Mouse (Mus musculus) CH12.LX (cell line): ENCODE measurements around the gene Dixdc1. TPM values are rescaled to one million over a fixed set of nuclear protein-coding genes. Genes with fewer than 3 reads are reported as not detected.

Source experiments
- DNase-seq: peaks from one replicate; pipeline ENCODE4 v3.0.0-alpha.2; 2013; ENCODE audit errors: extremely low read depth
- H3K27ac ChIP-seq: 2 replicates; pipeline ENCODE4 v1.5.1; 2012; ENCODE audit warnings: low read depth, mild to moderate bottlenecking, control low read depth, moderate library complexity; ENCODE audit not compliant: insufficient read depth
- H3K27me3 ChIP-seq: replicated peaks from 2 replicates; pipeline ENCODE3; 2012; ENCODE audit warnings: inconsistent platforms
- H3K36me3 ChIP-seq, 2 experiments: replicated peaks in 1 of 2; 2 replicates each; pipeline versions ENCODE3 to v1.6.1; 2012; ENCODE audit warnings: inconsistent platforms in 1 of 2, low read length in 1 of 2, mild to moderate bottlenecking in 1 of 2, mixed read lengths in 1 of 2, moderate library complexity in 1 of 2; ENCODE audit not compliant: control insufficient read depth in 1 of 2, insufficient read depth in 1 of 2
- H3K4me1 ChIP-seq, 2 experiments: 2 replicates each; pipeline ENCODE4 v1.6.1; 2012; ENCODE audit warnings: inconsistent platforms in 1 of 2, moderate library complexity in 1 of 2; ENCODE audit not compliant: insufficient read depth in 2 of 2, control insufficient read depth in 1 of 2
- H3K4me2 ChIP-seq: 2 replicates; pipeline ENCODE4 v1.6.1; 2012; ENCODE audit warnings: low read depth, mild to moderate bottlenecking, control low read depth; ENCODE audit not compliant: poor library complexity, insufficient read depth, severe bottlenecking
- H3K4me3 ChIP-seq, 3 experiments: fragments of 150-350 bp in 1 of 3; sonication (generic) in 1 of 3; replicated peaks in 1 of 3; 2 replicates each; pipeline versions ENCODE3 to v1.5.1; 2011 to 2012; ENCODE audit warnings: low read depth in 2 of 3, low read length in 2 of 3, mild to moderate bottlenecking in 2 of 3, moderate library complexity in 2 of 3, control low read depth in 1 of 3, improper control_type of control experiment in 1 of 3, inconsistent platforms in 1 of 3, mixed read lengths in 1 of 3; ENCODE audit not compliant: poor library complexity in 1 of 3
- H3K79me2 ChIP-seq: replicated peaks from 2 replicates; pipeline ENCODE4 v1.6.1; 2012; ENCODE audit warnings: mild to moderate bottlenecking, moderate library complexity; ENCODE audit not compliant: control insufficient read depth, poor library complexity, insufficient read depth, severe bottlenecking; ENCODE audit errors: extremely low read depth
- H3K9ac ChIP-seq: 2 replicates; pipeline ENCODE4 v1.6.1; 2012; ENCODE audit warnings: low read depth, mild to moderate bottlenecking, control low read depth, moderate library complexity; ENCODE audit not compliant: insufficient read depth
- H3K9me3 ChIP-seq: replicated peaks from 2 replicates; pipeline ENCODE3; 2012; ENCODE audit warnings: low read length, inconsistent platforms, mixed read lengths
- BHLHE40 ChIP-seq: IDR thresholded peaks from 2 replicates; pipeline ENCODE4 v1.6.1; 2011; ENCODE audit warnings: mild to moderate bottlenecking, low read depth, low read length, improper control_type of control experiment
- CHD2 ChIP-seq: IDR thresholded peaks from 2 replicates; pipeline ENCODE4 v1.6.1; 2011; ENCODE audit warnings: low read length, improper control_type of control experiment
- CTCF ChIP-seq, 2 experiments: IDR thresholded peaks in 1 of 2; conservative IDR thresholded peaks in 1 of 2; 2 replicates each; pipeline ENCODE4 v1.5.1; 2011 to 2012; ENCODE audit warnings: low read depth in 2 of 2, low read length in 2 of 2, improper control_type of control experiment in 1 of 2, inconsistent platforms in 1 of 2, mild to moderate bottlenecking in 1 of 2, moderate library complexity in 1 of 2
- E2F4 ChIP-seq: IDR thresholded peaks from 2 replicates; pipeline ENCODE4 v1.6.1; 2011; ENCODE audit warnings: low read depth, low read length, improper control_type of control experiment; ENCODE audit not compliant: insufficient replicate concordance
- ETS1 ChIP-seq: conservative IDR thresholded peaks from 2 replicates; pipeline ENCODE4 v1.6.1; 2012; ENCODE audit warnings: low read depth, mild to moderate bottlenecking, inconsistent platforms, low read length, improper control_type of control experiment, moderate library complexity
- KAT2A ChIP-seq: IDR thresholded peaks from 2 replicates; pipeline ENCODE4 v1.6.1; 2012; ENCODE audit warnings: low read length, improper control_type of control experiment, inconsistent platforms; ENCODE audit not compliant: insufficient replicate concordance
- MAFK ChIP-seq: IDR thresholded peaks from 2 replicates; pipeline ENCODE4 v1.6.1; 2011; ENCODE audit warnings: low read length, improper control_type of control experiment; ENCODE audit not compliant: insufficient replicate concordance
- MAZ ChIP-seq: IDR thresholded peaks from 2 replicates; pipeline ENCODE4 v1.6.1; 2012; ENCODE audit warnings: low read depth, mild to moderate bottlenecking, inconsistent platforms, low read length, improper control_type of control experiment, moderate library complexity
- MEF2A ChIP-seq: IDR thresholded peaks from 2 replicates; pipeline ENCODE4 v1.6.1; 2014; ENCODE audit warnings: low read depth, mild to moderate bottlenecking, inconsistent platforms, low read length, improper control_type of control experiment, borderline replicate concordance
- MYC ChIP-seq: IDR thresholded peaks from 2 replicates; pipeline ENCODE4 v1.6.1; 2011; ENCODE audit warnings: low read depth, mild to moderate bottlenecking, improper control_type of control experiment, low read length
- NRF1 ChIP-seq: IDR thresholded peaks from 2 replicates; pipeline ENCODE4 v1.6.1; 2014; ENCODE audit warnings: low read depth, mild to moderate bottlenecking, inconsistent platforms, low read length, improper control_type of control experiment, moderate library complexity
- PAX5 ChIP-seq: IDR thresholded peaks from 2 replicates; pipeline ENCODE4 v1.6.1; 2012; ENCODE audit warnings: low read length, inconsistent platforms, mixed read lengths
- POLR2A ChIP-seq: IDR thresholded peaks from 2 replicates; pipeline ENCODE4 v1.6.1; 2011; ENCODE audit warnings: low read depth, mild to moderate bottlenecking, improper control_type of control experiment, low read length
- RAD21 ChIP-seq: IDR thresholded peaks from 2 replicates; pipeline ENCODE4 v1.6.1; 2011; ENCODE audit warnings: low read depth, mild to moderate bottlenecking, low read length, improper control_type of control experiment, moderate library complexity
- SMC3 ChIP-seq: IDR thresholded peaks from 2 replicates; pipeline ENCODE4 v1.6.1; 2011; ENCODE audit warnings: low read depth, low read length, improper control_type of control experiment
- TCF12 ChIP-seq: IDR thresholded peaks from 2 replicates; pipeline ENCODE4 v1.6.1; 2014; ENCODE audit warnings: low read depth, mild to moderate bottlenecking, inconsistent platforms, low read length, improper control_type of control experiment
- UBTF ChIP-seq: IDR thresholded peaks from 2 replicates; pipeline ENCODE4 v1.6.1; 2012; ENCODE audit warnings: low read depth, mild to moderate bottlenecking, inconsistent platforms, low read length, improper control_type of control experiment, moderate library complexity
- USF1 ChIP-seq: IDR thresholded peaks from 2 replicates; pipeline ENCODE4 v1.6.1; 2014; ENCODE audit warnings: low read depth, mild to moderate bottlenecking, inconsistent platforms, low read length, improper control_type of control experiment
- ZC3H11A ChIP-seq: IDR thresholded peaks from 2 replicates; pipeline ENCODE4 v1.6.1; 2012; ENCODE audit warnings: low read depth, mild to moderate bottlenecking, inconsistent platforms, low read length, improper control_type of control experiment
- ZKSCAN1 ChIP-seq: IDR thresholded peaks from 2 replicates; pipeline ENCODE4 v1.6.1; 2012; ENCODE audit warnings: low read depth, inconsistent platforms, low read length, improper control_type of control experiment, borderline replicate concordance
- ZMIZ1 ChIP-seq: IDR thresholded peaks from 2 replicates; pipeline ENCODE4 v1.6.1; 2012; ENCODE audit warnings: low read depth, mild to moderate bottlenecking, inconsistent platforms, low read length, improper control_type of control experiment
- ZNF384 ChIP-seq: IDR thresholded peaks from 2 replicates; pipeline ENCODE4 v1.6.1; 2012; ENCODE audit warnings: low read depth, low read length, improper control_type of control experiment, inconsistent platforms
- dilution Hi-C: fragments of 300-500 bp; cut with MboI; formaldehyde crosslinking; loops from 2 replicates; pipeline ENCODE4 v1.14.3; 2020; ENCODE audit warnings: low sequenced_read_pairs; ENCODE audit not compliant: extremely low pct_unique_long_range_greater_than_20kb, extremely low pct_ligation_motif_present
- in situ Hi-C: fragments of 300-500 bp; cut with MboI; formaldehyde crosslinking; loops from 3 replicates; pipeline ENCODE4 v1.14.3; 2019; ENCODE audit warnings: low sequenced_read_pairs, low pct_ligation_motif_present, low pct_unique_long_range_greater_than_20kb, mixed read lengths
- polyA plus RNA-seq: library from polyadenylated mRNA; unstranded; fragments of >175 nt; gene quantifications from 2 replicates; pipeline ENCODE4 v1.2.1, GENCODE M21; 2012; ENCODE audit warnings: low read depth; ENCODE audit not compliant: insufficient read length
- total RNA-seq, 2 experiments: library from RNA; depleted of rRNA; stranded (reverse); fragments of 300-350 nt in 1 of 2; fragments of >200 nt in 1 of 2; gene quantifications; 2 replicates each; pipeline ENCODE4 v1.2.3; 2012 to 2014

Dixdc1 gene
- total and polyA plus RNA-seq, 3 experiments, result 0.13 to 0.23 (median 0.21) TPM

DNA sequence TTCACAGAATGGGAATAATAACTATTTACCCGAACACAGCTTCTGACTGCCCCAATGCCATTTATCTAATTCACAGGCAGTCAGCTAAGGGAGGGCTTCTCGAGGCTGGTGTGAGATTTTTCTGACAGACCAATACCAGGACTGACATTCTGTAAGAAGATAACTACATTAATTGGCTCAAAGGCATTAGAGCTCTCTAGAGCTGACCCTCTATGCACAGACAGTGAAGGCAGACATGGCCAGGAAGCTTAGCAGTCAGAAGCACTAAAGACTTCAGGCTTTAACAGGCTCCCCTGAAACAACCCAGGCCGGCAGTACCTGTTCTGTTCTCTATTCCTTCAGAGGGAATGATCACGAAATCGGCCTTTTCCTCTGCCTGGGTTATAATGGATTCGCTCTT, 44.2 kb downstream of the Dixdc1 start:
- TF ChIP-seq CTCF (conservative IDR thresholded peaks at IDR 0.05 in 1 of 2, IDR thresholded peaks at IDR 0.05 in 1 of 2; ENCODE audit: low read depth in 2 of 2, low read length in 2 of 2) (no peak), MAFK (no peak), POLR2A (no peak), ZNF384 (no peak), SMC3 (no peak), CHD2 (no peak), E2F4 (no peak), MEF2A (no peak), TCF12 (no peak), KAT2A (no peak), ZC3H11A (no peak), ZKSCAN1 (no peak), NRF1 (no peak), UBTF (no peak)
- TF ChIP-seq, all 38 proteins: peak for 0
- no peaks in the 10 kb centered on the region for H3K36me3 ChIP-seq
- dilution Hi-C loops (no loop called here), in situ Hi-C loops (no loop called here)
- H3K9ac ChIP-seq, result no peak overlapping the region
- H3K27ac ChIP-seq, result no peak overlapping the region
- H3K79me2 ChIP-seq, result no peaks in the 10 kb centered on the region
- no peak for DNase-seq
- H3K4me1 ChIP-seq, result peaks cover 3 to 5% of the 10 kb centered on the region in 2 experiments; a peak in 3 of 4 replicates
- no peak overlapping the region for H3K4me3 ChIP-seq
- H3K4me2 ChIP-seq, result no peak overlapping the region
- no peaks in the 10 kb centered on the region for H3K9me3 ChIP-seq
- peaks cover 31% of the 10 kb centered on the region for H3K27me3 ChIP-seq

DNA sequence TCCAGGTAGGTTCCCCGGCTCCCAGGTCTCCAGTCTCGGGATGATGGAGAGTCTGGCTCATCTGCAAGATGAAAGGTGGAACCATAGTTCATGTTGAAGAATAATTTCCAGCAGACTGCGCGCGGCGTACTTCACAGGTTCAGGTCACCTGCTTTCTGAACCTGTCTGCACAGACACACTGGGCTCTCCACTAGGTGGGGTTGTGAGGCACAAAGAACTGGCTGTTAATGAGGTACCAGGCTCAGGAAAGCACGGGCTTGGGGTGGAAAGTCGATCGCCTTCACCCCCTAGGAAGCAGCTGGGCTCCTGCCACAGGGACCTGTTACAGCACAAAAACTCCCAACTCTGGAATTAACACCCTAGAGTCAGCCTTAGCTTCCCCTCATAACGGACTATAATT, 45.7 kb downstream of the Dixdc1 start:
- H3K79me2 ChIP-seq, result no peaks in the 10 kb centered on the region
- H3K4me1 ChIP-seq, result peaks cover 3 to 5% of the 10 kb centered on the region in 2 experiments; a peak in 3 of 4 replicates
- no peaks in the 10 kb centered on the region for H3K9me3 ChIP-seq
- dilution Hi-C loops (no loop called here), in situ Hi-C loops (no loop called here)
- H3K27me3 ChIP-seq, result peaks cover 22% of the 10 kb centered on the region
- H3K9ac ChIP-seq, result no peak overlapping the region
- H3K36me3 ChIP-seq, result no peaks in the 10 kb centered on the region
- no peak overlapping the region for H3K4me3 ChIP-seq
- peak overlapping the region; percentile 52; the same call in 1 of the 2 replicates for H3K4me2 ChIP-seq
- peak; percentile 45 for DNase-seq
- TF ChIP-seq ZNF384 (no peak), MAZ (no peak), CHD2 (no peak), BHLHE40 (0 out of 2 replicates have a peak, but pooled peaks have one; percentile 26), E2F4 (no peak), ETS1 (no peak), CTCF (conservative IDR thresholded peaks at IDR 0.05 in 1 of 2, IDR thresholded peaks at IDR 0.05 in 1 of 2; ENCODE audit: low read depth in 2 of 2, low read length in 2 of 2) (peak in 1 of 2 experiments; percentile 77; a peak in 2 of 4 replicates), USF1 (no peak), MYC (no peak), SMC3 (peak; percentile 65), RAD21 (peak; percentile 51), NRF1 (no peak), PAX5 (no peak), ZMIZ1 (no peak)
- H3K27ac ChIP-seq, result no peak overlapping the region
